Mouse (Mus musculus): ENCODE measurements around the gene Rictor. TPM values are rescaled to one million over a fixed set of nuclear protein-coding genes. Genes with fewer than 3 reads are reported as not detected.
"Not testable (repeated sequence)": the region's sequence is repeated elsewhere in the genome, so short reads cannot be mapped to it uniquely, and the experiment has no call there.

The Rictor gene
- polyA plus RNA-seq, 1 experiment = 18.6 TPM

DNA sequence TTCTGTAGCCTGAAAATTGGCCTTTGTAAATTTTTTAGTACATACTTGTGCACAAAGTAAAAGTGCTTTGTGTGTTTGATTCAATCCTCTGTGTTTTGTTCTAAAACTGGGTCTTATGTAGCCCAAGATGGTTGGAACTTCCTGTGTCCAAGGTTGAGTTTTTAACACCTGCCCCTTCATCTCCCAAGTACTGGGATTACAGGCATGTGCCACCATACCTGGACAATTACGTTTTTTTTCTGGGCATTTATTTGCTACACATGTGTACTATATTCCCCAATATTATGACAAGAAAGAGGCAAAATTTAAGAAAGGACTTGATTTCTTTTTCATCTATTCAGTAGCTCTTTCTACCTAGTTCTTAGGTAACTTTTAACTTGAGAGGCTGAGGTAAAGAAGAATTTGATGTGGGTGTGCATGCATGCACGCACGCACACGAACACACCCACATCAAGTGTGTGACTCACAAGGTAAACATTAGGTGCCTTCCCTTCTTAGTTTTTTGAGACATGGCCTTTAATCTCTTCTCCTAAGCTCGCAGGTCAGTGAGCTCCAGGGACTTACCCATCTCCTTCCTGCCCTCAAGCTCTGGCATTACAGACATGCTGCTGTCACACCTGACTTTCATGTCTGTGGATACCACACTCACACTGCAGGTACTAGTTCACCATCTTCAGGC, 18.1 kb downstream of the Rictor start:
- DNase-seq (ENCODE audit: extremely low spot score in 1 of 2, low spot score in 1 of 2) = no peak

DNA sequence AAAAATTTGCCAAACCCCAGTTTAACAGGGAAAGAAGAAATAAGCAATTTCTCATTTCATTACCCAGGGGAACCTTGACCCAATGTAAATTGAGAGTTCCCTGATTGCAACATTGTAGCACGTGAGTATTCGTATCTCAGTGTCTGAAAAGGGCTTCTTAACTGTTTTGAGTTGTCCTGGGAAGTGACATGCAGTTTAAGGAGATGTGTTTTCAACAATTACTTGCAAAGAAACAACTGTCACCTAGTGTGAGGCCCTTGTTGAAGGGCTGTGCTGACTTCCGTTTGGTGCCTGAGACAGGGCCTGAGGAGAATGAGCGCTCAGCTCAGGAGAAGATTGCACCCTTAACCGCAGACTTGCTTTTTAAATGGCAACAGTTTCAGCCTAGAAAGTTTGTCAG, 24.9 kb downstream of the Rictor start:
- no peak for DNase-seq (ENCODE audit: extremely low spot score in 1 of 2, low spot score in 1 of 2)

DNA sequence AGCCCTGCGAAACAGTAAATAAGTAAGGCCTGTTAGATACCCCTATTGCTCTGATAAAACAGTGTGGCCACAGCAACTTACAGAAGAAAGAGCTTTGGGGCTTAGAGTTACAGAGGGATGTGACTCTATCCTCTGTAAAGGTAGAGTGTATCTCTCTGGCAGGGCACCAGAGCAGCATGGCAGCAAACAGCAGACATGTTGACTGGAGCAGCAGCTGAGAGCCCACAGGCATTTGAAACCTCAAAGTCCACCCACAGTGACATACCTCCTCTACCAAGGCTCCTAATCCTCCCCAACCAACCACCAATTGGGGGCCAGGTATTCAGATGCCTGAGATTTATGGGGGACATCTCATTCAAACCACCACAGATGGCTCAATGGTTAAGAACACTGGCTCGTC, 31.0 kb downstream of the Rictor start:
- DNase-seq (ENCODE audit: extremely low spot score in 1 of 2, low spot score in 1 of 2) = no peak

DNA sequence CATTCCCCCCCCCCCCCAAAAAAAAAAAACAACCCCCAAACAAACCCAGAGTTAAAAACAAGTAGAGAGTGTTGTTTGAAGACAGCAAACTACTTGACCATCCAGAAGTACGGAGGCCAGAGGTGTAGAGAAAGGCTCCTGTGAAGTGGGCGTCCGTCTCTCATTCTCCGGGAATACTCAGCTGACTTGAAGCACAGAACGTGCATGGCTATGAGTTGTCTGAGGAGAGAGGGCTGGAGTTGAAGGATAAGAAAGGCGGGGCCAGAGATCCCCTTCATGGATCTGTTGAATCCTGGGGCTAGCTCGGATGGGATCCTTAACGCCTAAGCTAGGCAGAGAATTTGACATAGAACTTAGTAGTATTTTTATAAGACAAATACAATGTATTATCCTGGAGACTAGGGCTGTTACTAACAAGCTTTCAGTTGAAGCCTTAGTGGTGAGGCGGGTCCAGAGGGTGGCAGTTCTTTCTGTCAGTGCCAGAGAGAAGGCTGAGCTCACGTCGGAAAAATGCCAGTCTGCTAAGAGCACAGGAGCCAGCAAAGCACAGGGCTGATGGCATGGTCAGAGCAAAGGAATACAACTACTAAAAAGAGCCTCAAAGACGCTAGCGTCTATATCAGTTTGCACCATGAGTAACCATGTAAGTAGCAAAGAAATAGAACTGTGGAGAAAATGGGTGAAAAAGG, 34.3 kb downstream of the Rictor start:
- DNase-seq (ENCODE audit: extremely low spot score in 1 of 2, low spot score in 1 of 2) = no peak

DNA sequence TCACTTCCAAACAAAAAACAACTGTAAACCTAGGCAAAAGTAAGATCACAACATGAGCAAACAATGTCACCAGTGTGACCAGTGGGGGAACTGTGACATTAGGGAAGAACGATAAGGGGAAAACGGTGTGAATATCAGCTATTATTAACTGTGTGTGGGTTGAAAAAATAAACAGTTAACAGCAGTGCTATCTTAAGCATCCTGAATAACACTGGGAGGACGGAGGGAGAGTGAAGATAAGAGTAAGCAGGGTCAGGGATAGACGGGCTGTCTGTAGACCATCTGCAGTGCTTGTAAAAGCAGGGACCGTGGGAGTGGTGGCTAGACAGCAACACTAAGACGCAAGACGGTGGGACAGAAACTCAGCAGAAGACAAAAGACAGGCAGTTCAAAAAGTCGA, 35.5 kb downstream of the Rictor start:
- DNase-seq (ENCODE audit: extremely low spot score in 1 of 2, low spot score in 1 of 2) = no peak

DNA sequence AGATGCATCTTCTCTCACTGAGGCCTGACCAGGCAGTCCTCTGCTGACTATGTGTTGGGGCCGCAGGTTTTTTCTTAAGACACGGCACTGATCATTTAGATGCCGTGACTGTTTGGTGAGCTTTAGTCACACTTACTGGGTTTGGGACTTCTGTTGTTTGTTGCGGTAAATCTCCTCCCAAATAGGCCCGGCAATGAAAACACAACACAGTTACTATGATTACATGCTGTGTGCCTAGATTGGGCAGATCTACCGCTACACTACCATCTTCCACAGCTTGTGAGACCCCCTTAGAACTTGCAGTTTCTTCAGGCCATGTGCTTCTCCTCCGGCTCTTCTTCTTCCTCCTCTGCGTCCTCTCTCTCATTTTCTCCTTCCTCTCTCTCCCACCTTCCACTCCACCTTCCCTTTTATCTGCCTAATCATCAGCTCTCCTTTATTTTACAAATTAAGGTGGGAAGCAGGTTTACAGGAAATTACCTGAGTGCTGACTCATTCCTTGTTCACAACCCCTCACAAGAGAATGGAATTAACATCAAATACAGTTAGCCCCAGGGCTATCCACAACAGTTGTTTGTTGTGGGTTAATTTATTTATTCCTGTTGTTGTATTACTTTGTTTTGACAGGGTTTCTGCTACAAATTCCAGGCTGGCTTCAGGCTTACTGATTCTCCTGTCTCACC, 38.3 kb downstream of the Rictor start:
- not testable (repeated sequence) for DNase-seq (ENCODE audit: extremely low spot score in 1 of 2, low spot score in 1 of 2)

DNA sequence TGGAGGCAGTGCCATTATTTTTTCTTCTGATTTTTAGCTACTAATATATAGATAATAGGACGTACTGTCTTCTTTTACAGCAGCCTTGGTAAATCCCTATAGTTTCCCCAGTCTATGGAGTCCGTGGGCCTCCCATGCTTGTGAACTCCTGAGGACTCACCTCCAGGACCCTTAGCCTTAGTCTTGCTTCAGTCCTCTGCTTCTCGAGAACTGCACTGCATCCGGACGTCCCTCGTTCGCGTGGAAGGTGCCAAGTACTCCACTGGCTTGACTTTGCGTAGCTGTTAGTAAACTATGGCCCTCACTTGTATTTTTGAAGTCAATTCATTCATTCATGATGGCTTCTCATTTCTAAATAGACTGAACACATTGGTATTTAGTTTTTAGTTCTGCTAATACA, 38.8 kb downstream of the Rictor start:
- no peak for DNase-seq (ENCODE audit: extremely low spot score in 1 of 2, low spot score in 1 of 2)

DNA sequence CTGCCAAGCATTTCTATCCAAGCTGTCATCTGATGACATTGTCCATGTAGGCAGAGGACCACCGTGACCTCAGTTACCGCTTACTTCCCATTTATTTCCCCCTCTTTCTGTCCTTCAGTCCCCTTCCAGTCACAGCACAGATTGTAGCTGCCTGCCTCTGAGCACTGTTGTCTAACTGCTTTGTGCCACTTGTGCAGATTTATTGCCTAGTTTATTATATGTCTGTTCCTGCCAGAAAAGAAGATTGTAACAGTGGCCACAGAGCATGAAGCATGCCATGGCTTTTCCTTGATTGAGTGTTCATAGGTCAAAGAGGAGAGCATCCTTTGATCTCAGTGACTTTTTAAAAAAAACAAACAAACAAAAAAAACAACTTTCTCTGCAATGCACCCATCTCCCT, 46.2 kb downstream of the Rictor start:
- DNase-seq (ENCODE audit: extremely low spot score in 1 of 2, low spot score in 1 of 2) = no peak

DNA sequence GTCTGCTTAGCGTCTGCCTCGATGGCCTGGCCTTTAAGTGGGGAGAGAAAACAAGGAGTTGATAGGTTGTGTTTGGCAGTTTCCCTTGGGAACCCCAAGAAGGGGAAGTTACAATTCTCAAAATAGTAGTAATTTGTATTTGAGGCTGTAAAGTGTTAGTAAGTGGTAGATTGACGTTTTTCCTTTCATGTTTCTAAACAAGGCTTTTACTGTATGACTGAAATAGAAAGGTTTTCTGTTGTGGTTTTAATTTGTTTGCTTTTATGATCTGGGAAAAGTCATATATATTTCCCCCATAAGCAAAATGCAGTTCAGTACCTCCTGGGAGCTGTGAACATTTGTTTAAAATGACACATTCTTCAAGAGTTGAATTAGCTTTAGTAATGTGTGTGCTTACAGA, 64.1 kb downstream of the Rictor start:
- DNase-seq (ENCODE audit: extremely low spot score in 1 of 2, low spot score in 1 of 2) = no peak

DNA sequence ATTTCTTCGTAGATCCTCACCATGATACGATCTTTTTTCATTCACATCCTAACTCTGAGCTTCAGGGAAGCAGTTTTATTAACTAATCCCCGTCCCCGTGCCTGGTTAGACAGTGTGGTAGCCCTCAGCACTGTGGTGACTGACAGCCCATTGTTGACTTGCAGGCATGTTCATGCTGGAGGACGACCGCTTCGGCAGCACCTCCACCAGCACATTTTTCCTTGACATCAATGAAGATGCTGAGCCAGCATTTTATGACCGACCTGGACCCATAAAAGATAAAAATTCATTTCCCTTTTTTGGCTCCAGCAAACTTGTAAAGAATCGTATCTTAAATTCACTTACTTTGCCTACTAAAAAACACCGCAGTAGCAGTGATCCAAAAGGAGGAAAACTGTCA, 78.0 kb downstream of the Rictor start:
- DNase-seq (ENCODE audit: extremely low spot score in 1 of 2, low spot score in 1 of 2) = no peak

DNA sequence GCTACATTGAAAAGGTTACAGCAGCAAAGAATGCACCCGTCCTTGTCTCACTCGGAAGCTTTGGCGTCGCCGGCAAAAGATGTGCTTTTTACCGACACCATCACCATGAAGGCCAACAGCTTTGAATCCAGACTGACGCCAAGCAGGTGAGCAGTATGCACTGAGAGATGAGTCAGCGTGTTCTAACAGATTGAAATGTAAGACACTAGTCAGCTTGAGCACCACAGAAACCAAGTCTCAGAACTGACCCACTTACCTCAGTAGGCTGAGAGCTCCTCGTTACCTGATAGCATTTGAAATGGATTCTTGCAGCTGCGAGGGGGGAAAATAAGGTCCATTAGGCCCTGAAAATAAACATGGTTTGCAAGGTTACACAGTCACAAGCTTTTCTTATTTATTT, 79.1 kb downstream of the Rictor start:
- no peak for DNase-seq (ENCODE audit: extremely low spot score in 1 of 2, low spot score in 1 of 2)

DNA sequence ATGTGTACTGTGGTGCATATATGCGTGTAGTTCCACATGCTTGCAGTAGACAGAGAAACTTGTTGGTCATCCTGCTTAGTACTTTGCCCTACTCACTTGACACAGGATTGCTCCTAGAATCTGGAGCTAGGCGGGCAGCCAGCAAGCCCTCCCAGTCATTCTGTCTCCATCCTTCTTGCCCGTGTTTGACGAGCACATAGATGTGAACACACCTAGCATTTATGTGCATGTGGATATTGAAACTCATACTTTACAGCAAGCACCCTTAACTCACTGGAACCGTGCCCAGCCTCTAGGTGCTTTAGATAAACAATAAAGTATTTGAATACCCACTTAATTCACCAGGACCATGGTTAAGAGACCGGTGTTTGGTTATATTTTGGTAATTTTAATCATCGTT, 81.8 kb downstream of the Rictor start:
- DNase-seq (ENCODE audit: extremely low spot score in 1 of 2, low spot score in 1 of 2) = no peak

DNA sequence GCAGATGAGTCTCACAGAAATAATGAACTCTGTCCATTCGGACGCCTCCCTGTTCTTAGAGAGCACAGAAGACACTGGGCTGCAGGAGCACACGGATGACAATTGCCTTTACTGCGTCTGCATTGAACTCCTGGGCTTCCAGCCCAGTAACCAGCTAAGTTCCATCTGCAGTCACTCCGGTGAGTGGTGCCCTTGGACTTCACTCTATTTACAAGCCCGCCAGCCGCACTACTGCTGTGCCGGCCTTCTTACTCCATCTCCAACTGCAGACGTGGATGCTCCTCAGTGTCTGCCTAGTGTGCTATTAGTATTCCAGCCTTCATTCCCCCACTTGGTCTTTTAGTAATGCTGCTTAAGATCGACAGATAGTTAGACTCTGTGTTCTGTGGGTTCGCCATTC, 83.5 kb downstream of the Rictor start:
- DNase-seq (ENCODE audit: extremely low spot score in 1 of 2, low spot score in 1 of 2) = no peak

DNA sequence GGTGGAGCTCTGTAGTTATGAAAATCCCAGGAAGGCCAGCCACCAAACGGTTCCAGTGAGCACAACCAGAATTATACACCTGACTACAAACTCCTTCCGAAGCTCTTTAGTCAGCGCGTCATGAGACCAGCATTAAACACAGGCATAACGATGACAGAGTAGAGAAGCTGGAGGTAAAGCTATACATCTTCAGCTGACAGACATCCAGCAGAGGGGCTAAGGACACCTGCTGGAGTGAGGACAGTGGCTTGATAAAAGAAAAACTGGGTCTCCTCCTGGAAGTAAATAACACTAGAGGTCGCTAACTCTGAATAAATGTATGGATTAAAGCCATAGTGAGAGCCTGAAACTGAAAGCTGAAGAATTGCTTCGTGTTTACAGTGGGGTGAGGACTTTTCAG, 84.7 kb downstream of the Rictor start:
- no peak for DNase-seq (ENCODE audit: extremely low spot score in 1 of 2, low spot score in 1 of 2)

DNA sequence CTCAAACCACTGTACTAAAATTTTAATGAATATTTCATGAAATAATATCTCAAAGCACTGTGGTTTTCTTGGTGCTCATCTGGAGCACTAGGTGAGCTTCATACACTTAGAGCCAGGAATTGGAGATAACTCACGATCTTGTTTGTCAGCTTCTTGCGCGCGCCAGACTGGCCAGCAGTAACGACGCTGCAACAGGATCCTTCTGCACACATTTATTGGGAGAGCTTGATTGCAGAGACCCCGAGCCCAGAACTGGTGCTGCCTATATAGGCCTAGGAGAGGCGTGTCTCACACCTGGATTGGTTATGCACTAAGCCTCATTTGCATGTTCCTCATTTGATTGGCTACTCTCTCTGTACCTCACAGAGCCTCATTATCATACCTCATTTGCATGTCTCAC, 93.0 kb downstream of the Rictor start:
- DNase-seq (ENCODE audit: extremely low spot score in 1 of 2, low spot score in 1 of 2) = not testable (repeated sequence)

DNA sequence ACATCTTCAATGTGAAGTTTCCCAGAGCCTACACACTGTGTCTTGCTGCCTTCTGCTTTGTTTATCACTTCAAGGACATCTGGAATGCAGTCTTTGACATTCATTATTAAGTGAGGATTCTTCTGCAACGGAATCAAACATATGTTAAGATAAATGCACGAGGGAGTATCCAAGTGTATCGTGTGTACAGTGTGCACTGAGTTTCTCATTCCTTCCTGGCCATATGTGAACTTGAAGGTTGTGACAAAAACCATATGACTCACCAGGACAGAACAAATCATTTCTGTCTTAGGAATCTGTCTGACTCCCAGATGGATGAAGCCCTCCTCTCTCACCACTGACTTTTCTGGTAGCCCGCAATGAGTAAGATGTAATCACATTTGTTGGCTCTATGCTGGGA, 107.6 kb downstream of the Rictor start:
- DNase-seq (ENCODE audit: extremely low spot score in 1 of 2, low spot score in 1 of 2) = no peak

DNA sequence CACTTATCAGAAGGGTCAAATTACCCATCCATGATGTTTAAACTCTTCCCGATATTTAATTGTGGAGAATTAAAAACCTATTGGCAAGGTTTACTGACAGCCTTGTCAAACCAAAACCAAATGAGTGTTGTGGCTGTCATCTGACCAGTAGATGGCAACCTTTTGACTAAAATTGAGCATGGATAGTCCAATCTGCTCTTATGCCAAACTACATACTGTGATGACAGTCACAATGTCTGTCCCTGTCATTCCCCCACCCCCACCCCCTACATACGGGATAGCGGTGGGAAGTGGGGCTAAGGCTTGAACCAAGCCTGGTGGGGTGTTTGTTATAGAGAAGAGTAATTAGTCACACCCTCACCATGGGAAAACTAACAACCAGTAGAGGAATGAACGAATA, 132.0 kb downstream of the Rictor start:
- peak in 1 of 2 experiments; percentile 54 for DNase-seq (ENCODE audit: extremely low spot score in 1 of 2, low spot score in 1 of 2)

DNA sequence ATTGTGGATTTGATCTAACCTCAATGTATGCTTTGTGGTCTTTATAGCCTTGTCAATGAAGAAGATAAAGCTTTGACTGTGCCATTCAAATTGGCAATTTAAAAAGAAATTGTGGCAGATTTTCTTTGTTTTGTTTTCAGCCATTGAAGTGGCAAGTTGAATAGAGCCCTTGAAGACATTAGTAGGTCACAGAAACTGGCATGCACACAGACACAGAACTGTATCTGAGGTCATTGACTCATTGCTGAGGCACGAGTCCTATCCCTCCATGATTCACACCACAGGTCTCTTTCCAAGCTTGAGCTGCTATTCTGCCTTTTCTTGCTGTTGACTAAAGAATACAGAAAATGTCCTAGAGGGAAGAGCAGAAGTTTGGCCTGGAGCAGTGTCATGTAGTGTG, 141.7 kb downstream of the Rictor start:
- DNase-seq (ENCODE audit: extremely low spot score in 1 of 2, low spot score in 1 of 2) = no peak

Measured in frontal cortex, adult 2 months (tissue).